Mouse (Mus musculus) liver, embryonic 14.5 days (tissue): ENCODE results near the gene Ift27.

ENCODE experiments used
- CTCF ChIP-seq: IDR thresholded peaks from 2 replicates; pipeline ENCODE4 v1.5.1; 2016; ENCODE audit warnings: antibody characterized with exemption, low read depth, control low read depth
- EP300 ChIP-seq: IDR thresholded peaks from 2 replicates; pipeline ENCODE4 v1.6.1; 2016; ENCODE audit warnings: antibody characterized with exemption, low read depth

DNA sequence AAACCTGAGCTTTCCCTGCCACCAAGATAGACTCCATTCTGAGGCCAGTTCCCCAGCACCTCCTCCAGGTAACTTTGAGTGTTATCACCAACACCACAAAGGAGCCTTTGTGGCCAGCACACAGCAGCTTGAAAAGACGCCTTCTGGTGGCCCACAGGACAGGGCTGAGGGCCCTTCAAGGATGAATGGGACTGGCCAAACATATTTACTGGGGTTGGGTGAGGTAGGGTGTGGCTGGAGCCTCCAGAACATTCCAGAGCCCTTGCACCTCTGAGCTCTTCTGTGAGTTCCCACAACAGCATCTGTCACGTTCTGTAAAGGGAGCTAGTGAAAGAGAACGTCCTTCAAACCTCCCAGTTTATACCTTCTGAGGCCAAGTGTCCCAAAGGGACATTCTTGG lies 5.9 kb upstream of the Ift27 start:
- TF ChIP-seq CTCF (no peak), EP300 (no peak)
